Mouse (Mus musculus) C2C12 (cell line): ENCODE data around the gene Ttyh1. TPM values are rescaled to one million over a fixed set of nuclear protein-coding genes. Genes with fewer than 3 reads are reported as not detected.

Experiments
- H3K27me3 ChIP-seq: one replicate; pipeline ENCODE4 v1.6.1; 2011; ENCODE audit not compliant: control insufficient read depth, insufficient read depth, insufficient read length
- H3K36me3 ChIP-seq: one replicate; pipeline ENCODE4 v1.6.1; 2011; ENCODE audit not compliant: control insufficient read depth, insufficient read depth
- H3K4me3 ChIP-seq: one replicate; pipeline ENCODE4 v1.5.1; 2011; ENCODE audit warnings: mild to moderate bottlenecking, control low read depth; ENCODE audit not compliant: poor library complexity, insufficient read depth, severe bottlenecking
- H3K79me2 ChIP-seq: one replicate; pipeline ENCODE4 v1.6.1; 2011; ENCODE audit not compliant: control insufficient read depth, insufficient read depth
- H3K79me3 ChIP-seq: one replicate; pipeline ENCODE4 v1.6.1; 2011; ENCODE audit warnings: low read depth, control low read depth
- H3ac ChIP-seq: one replicate; pipeline ENCODE3; 2011; ENCODE audit warnings: low read depth; ENCODE audit not compliant: control insufficient read depth, insufficient read length
- CEBPB ChIP-seq: IDR thresholded peaks from one replicate; pipeline ENCODE4 v1.6.1; 2011; ENCODE audit warnings: low read depth, mild to moderate bottlenecking, control low read depth, moderate library complexity
- CTCF ChIP-seq: IDR thresholded peaks from one replicate; pipeline ENCODE4 v1.5.1; 2011; ENCODE audit not compliant: control insufficient read depth, insufficient read depth, insufficient read length
- FOSL1 ChIP-seq: IDR thresholded peaks from one replicate; pipeline ENCODE4 v1.8.0; 2011; ENCODE audit warnings: mild to moderate bottlenecking, low read length; ENCODE audit not compliant: poor library complexity, insufficient read depth, severe bottlenecking
- MAX ChIP-seq: IDR thresholded peaks from one replicate; pipeline ENCODE4 v1.6.1; 2011; ENCODE audit warnings: mild to moderate bottlenecking, control low read depth
- MYOD1 ChIP-seq: IDR thresholded peaks from one replicate; pipeline ENCODE4 v1.6.1; 2011; ENCODE audit warnings: low read depth; ENCODE audit not compliant: control insufficient read depth, insufficient read length
- MYOG ChIP-seq: IDR thresholded peaks from one replicate; pipeline ENCODE4 v1.6.1; 2011; ENCODE audit not compliant: control insufficient read depth, insufficient read length; ENCODE audit errors: extremely low read depth
- USF1 ChIP-seq: IDR thresholded peaks from one replicate; pipeline ENCODE4 v1.6.1; 2011; ENCODE audit warnings: low read depth, mild to moderate bottlenecking, control low read depth, moderate library complexity
- polyA plus RNA-seq: library from polyadenylated mRNA; unstranded; fragments of >200 nt; fragmentation: generic; extraction: Trizol; gene quantifications from one replicate; pipeline ENCODE4 v1.2.1, GENCODE M21; 2012; ENCODE audit warnings: missing spikeins

Ttyh1 gene
- polyA plus RNA-seq, 1 experiment: 0.05 TPM

GRCm38 (mm10) chr7:4124315-4124759 is 5.1 kb downstream of the Ttyh1 start:
- Histone ChIP-seq H3K79me3 (no peaks in the 10 kb centered on the region), H3K27me3 (peaks cover 18% of the 10 kb centered on the region), H3K79me2 (no peaks in the 10 kb centered on the region), H3ac (no peak overlapping the region), H3K4me3 (no peak overlapping the region), H3K36me3 (no peaks in the 10 kb centered on the region)
- TF ChIP-seq CEBPB (no peak), CTCF (no peak), FOSL1 (no peak), MAX (no peak), MYOG (no peak), MYOD1 (no peak), USF1 (no peak)

- H3K4me3 ChIP-seq: no peak overlapping the region
- H3K79me3 ChIP-seq: no peaks in the 10 kb centered on the region
- H3ac ChIP-seq: no peak overlapping the region
- H3K79me2 ChIP-seq: no peaks in the 10 kb centered on the region
- H3K36me3 ChIP-seq: no peaks in the 10 kb centered on the region
- TF ChIP-seq MAX: no peak
- no peak for TF ChIP-seq MYOG
- TF ChIP-seq MYOD1: no peak
- TF ChIP-seq CTCF: no peak
- no peak for TF ChIP-seq FOSL1
- no peak for TF ChIP-seq USF1
- no peak for TF ChIP-seq CEBPB
- H3K27me3 ChIP-seq: peaks cover 12% of the 10 kb centered on the region
Measured at GRCm38 (mm10) chr7:4124856-4125255, 5.6 kb downstream of the Ttyh1 start.

- Histone ChIP-seq H3ac (no peak overlapping the region), H3K79me2 (no peaks in the 10 kb centered on the region), H3K4me3 (no peak overlapping the region), H3K79me3 (no peaks in the 10 kb centered on the region), H3K36me3 (no peaks in the 10 kb centered on the region), H3K27me3 (peaks cover 9% of the 10 kb centered on the region)
- TF ChIP-seq CEBPB: no peak
- no peak for TF ChIP-seq MYOG
- no peak for TF ChIP-seq CTCF
- TF ChIP-seq FOSL1: no peak
- TF ChIP-seq MYOD1: no peak
- TF ChIP-seq MAX: no peak
- TF ChIP-seq USF1: no peak
Measured at GRCm38 (mm10) chr7:4125306-4125705, 6.1 kb downstream of the Ttyh1 start.

- H3ac ChIP-seq: no peak overlapping the region
- H3K4me3 ChIP-seq: no peak overlapping the region
- H3K36me3 ChIP-seq: no peaks in the 10 kb centered on the region
- no peak for TF ChIP-seq CEBPB
- TF ChIP-seq MYOD1: no peak
- TF ChIP-seq FOSL1: no peak
- TF ChIP-seq CTCF: no peak
- no peaks in the 10 kb centered on the region for H3K79me3 ChIP-seq
- H3K27me3 ChIP-seq: peaks cover 4% of the 10 kb centered on the region
- no peaks in the 10 kb centered on the region for H3K79me2 ChIP-seq
Measured at GRCm38 (mm10) chr7:4126992-4127785, 8.0 kb downstream of the Ttyh1 start.

GRCm38 (mm10) chr7:4127894-4128293 is 8.7 kb downstream of the Ttyh1 start:
- H3K4me3 ChIP-seq: no peak overlapping the region
- TF ChIP-seq MYOD1 (no peak), CTCF (no peak), MAX (no peak), FOSL1 (no peak), CEBPB (no peak), MYOG (no peak), USF1 (no peak)
- no peak overlapping the region for H3ac ChIP-seq
- H3K79me3 ChIP-seq: no peaks in the 10 kb centered on the region
- H3K79me2 ChIP-seq: no peaks in the 10 kb centered on the region
- no peaks in the 10 kb centered on the region for H3K36me3 ChIP-seq
- no peaks in the 10 kb centered on the region for H3K27me3 ChIP-seq

- Histone ChIP-seq H3K79me3 (no peaks in the 10 kb centered on the region), H3K79me2 (no peaks in the 10 kb centered on the region), H3K27me3 (no peaks in the 10 kb centered on the region), H3ac (no peak overlapping the region), H3K36me3 (no peaks in the 10 kb centered on the region), H3K4me3 (no peak overlapping the region)
- TF ChIP-seq MAX: no peak
- TF ChIP-seq MYOD1: peak; percentile 1
Measured at GRCm38 (mm10) chr7:4128860-4129259, 9.7 kb downstream of the Ttyh1 start.
